Mouse (Mus musculus) bone marrow, adult 2 months (tissue): ENCODE measurements around the gene Gm17409.

Source experiments
- CTCF ChIP-seq: fragments of 200-500 bp; IDR thresholded peaks from 2 replicates; pipeline ENCODE4 v1.5.1; 2011; ENCODE audit warnings: low read length, control low read depth; ENCODE audit not compliant: control insufficient read depth, insufficient read depth
- POLR2A ChIP-seq: fragments of 200-500 bp; IDR thresholded peaks from 2 replicates; pipeline ENCODE4 v1.6.1; 2011; ENCODE audit warnings: low read depth, mild to moderate bottlenecking, control low read depth, low read length, borderline replicate concordance; ENCODE audit not compliant: control insufficient read depth

- TF ChIP-seq CTCF (no peak), POLR2A (no peak)
Measured at GRCm38 (mm10) chr2:58479536-58479935, 9.6 kb downstream of the Gm17409 start.
